17 mouse cellular contexts compared by ENCODE assay signal in genomic region chr2:63920019-63920418, GRCm38 (mm10).
"Had no signal": no experiment of that assay in that cellular context is flagged by ENCODE, and none has a peak within 500 bp of the region (broad histone marks: within the 10 kb centered on the region; RNA-seq: fewer than 3 reads in every experiment).

No protein-coding gene starts in this region.

- DNase-seq: liver; liver, embryonic 13.5 days; liver, postnatal 0 days; lung, adult 2 months; lung, postnatal 14 days; lung, postnatal 36 days; right cerebral cortex, postnatal 14 days; thymus, adult 18-20 months; thymus, postnatal 14 days; thymus, postnatal 36 days had no signal

- H3K4me3 ChIP-seq: liver, embryonic 13.5 days; liver, embryonic 15.5 days; lung, embryonic 15.5 days; megakaryocyte, embryonic 14.5 days; neural tube, embryonic 12.5 days had no signal

- H3K4me1 ChIP-seq: liver, embryonic 13.5 days; liver, embryonic 15.5 days; lung, embryonic 15.5 days; megakaryocyte, embryonic 14.5 days; neural tube, embryonic 12.5 days had no signal

- H3K9me3 ChIP-seq: liver, embryonic 13.5 days; liver, embryonic 15.5 days; lung, embryonic 15.5 days; megakaryocyte, embryonic 14.5 days; neural tube, embryonic 12.5 days had no signal

- H3K9ac ChIP-seq: liver, embryonic 13.5 days; liver, embryonic 15.5 days; liver, postnatal 0 days; lung, embryonic 15.5 days; neural tube, embryonic 12.5 days had no signal

- H3K27me3 ChIP-seq: liver, embryonic 13.5 days; liver, embryonic 15.5 days; lung, embryonic 15.5 days; megakaryocyte, embryonic 14.5 days; neural tube, embryonic 12.5 days had no signal

- ATAC-seq: liver, postnatal 0 days; lung, postnatal 0 days had no signal

- H3K27ac ChIP-seq: liver, embryonic 13.5 days; liver, embryonic 15.5 days; lung, embryonic 15.5 days; macrophage; neural tube, embryonic 12.5 days had no signal

- H3K36me3 ChIP-seq: liver, embryonic 13.5 days; liver, embryonic 15.5 days; lung, embryonic 15.5 days; neural tube, embryonic 12.5 days had no signal

- H3K4me2 ChIP-seq: liver, embryonic 11.5 days; liver, embryonic 13.5 days; liver, embryonic 15.5 days; lung, embryonic 15.5 days; neural tube, embryonic 12.5 days had no signal
